16 mouse cellular contexts compared by ENCODE assay signal in genomic region chr6:48432893-48433816, GRCm38 (mm10). TPM values are rescaled to one million over a fixed set of nuclear protein-coding genes. Genes with fewer than 3 reads are reported as not detected.
DNase-seq lines count a peak whose midpoint lies in the region; ATAC-seq lines count a peak whose summit lies in the region.
"Had no signal": no experiment of that assay in that cellular context is flagged by ENCODE, and none has a peak within 500 bp of the region (broad histone marks: within the 10 kb centered on the region; RNA-seq: fewer than 3 reads in every experiment).

No protein-coding gene starts in this region.

- no peaks in the 10 kb centered on the region for H3K4me1 ChIP-seq in embryonic facial prominence, embryonic 11.5 days (ENCODE audit: control insufficient read depth, insufficient read depth, low read length)
- H3K4me1 ChIP-seq in lung, embryonic 16.5 days (replicated peaks; ENCODE audit: control insufficient read depth, insufficient read depth, low read length), result peaks cover 35% of the 10 kb centered on the region
- peaks cover 1% of the 10 kb centered on the region for H3K4me1 ChIP-seq in midbrain, embryonic 11.5 days (ENCODE audit: control insufficient read depth, insufficient read depth, low read length)
- H3K4me1 ChIP-seq in forebrain, embryonic 12.5 days, result peaks cover 6% of the 10 kb centered on the region; the same call in 1 of the 2 replicates

- ATAC-seq in embryonic facial prominence, embryonic 11.5 days (replicated peaks; ENCODE audit: insufficient number of reproducible peaks, low FRiP score, low TSS enrichment, low read depth), result 0 out of 2 replicates have a peak, but pooled peaks have one; percentile 36
- ATAC-seq in granulocyte monocyte progenitor cell, adult 5-6 weeks (replicated peaks; ENCODE audit: poor library complexity, severe bottlenecking), result peak; percentile 60
- ATAC-seq in lung, embryonic 16.5 days (ENCODE audit: low read depth), result peak; percentile 63
- ATAC-seq in midbrain, embryonic 11.5 days (ENCODE audit: low FRiP score), result no peak
- no peak for ATAC-seq in forebrain, embryonic 12.5 days (ENCODE audit: low FRiP score)
- no peak; the same call in 1 of the 2 replicates for ATAC-seq in frontal cortex, adult (ENCODE audit: low TSS enrichment)
- ATAC-seq: midbrain, embryonic 13.5 days had no signal

- H3K36me3 ChIP-seq in embryonic facial prominence, embryonic 11.5 days (replicated peaks; ENCODE audit: control insufficient read depth, insufficient read depth, low read depth, low read length), result peaks cover 2% of the 10 kb centered on the region; the same call in 1 of the 2 replicates
- peaks cover 12% of the 10 kb centered on the region for H3K36me3 ChIP-seq in lung, embryonic 16.5 days (ENCODE audit: control insufficient read depth, insufficient read depth, low read length)
- no peaks in the 10 kb centered on the region for H3K36me3 ChIP-seq in midbrain, embryonic 11.5 days (ENCODE audit: control insufficient read depth, insufficient read depth, low read length)
- H3K36me3 ChIP-seq in forebrain, embryonic 12.5 days (replicated peaks), result peaks cover 13% of the 10 kb centered on the region

- no peak overlapping the region for H3K9ac ChIP-seq in embryonic facial prominence, embryonic 11.5 days (replicated peaks; ENCODE audit: low read length)
- H3K9ac ChIP-seq in lung, embryonic 16.5 days (ENCODE audit: low read length), result no peak overlapping the region
- no peak overlapping the region for H3K9ac ChIP-seq in midbrain, embryonic 11.5 days (ENCODE audit: low read length)
- no peak overlapping the region for H3K9ac ChIP-seq in forebrain, embryonic 12.5 days
- H3K9ac ChIP-seq: hindbrain, embryonic 13.5 days; liver, embryonic 14.5 days; midbrain, embryonic 13.5 days; neural tube, embryonic 12.5 days had no signal

- no peak overlapping the region for H3K4me3 ChIP-seq in embryonic facial prominence, embryonic 11.5 days (ENCODE audit: low read depth, low read length)
- no peak overlapping the region for H3K4me3 ChIP-seq in lung, embryonic 16.5 days (ENCODE audit: low read length)
- no peak overlapping the region for H3K4me3 ChIP-seq in midbrain, embryonic 11.5 days (ENCODE audit: low read depth, low read length)
- no peak overlapping the region for H3K4me3 ChIP-seq in forebrain, embryonic 12.5 days (replicated peaks)
- H3K4me3 ChIP-seq: erythroblast, embryonic 14.5 days; hindbrain, embryonic 13.5 days; left cerebral cortex, adult 2 months; midbrain, embryonic 13.5 days; neural tube, embryonic 12.5 days had no signal

- 61% methylated on average over 12 of the region's 12 CpGs for WGBS in embryonic facial prominence, embryonic 11.5 days
- WGBS in lung, embryonic 16.5 days, result 23% methylated on average over 12 of the region's 12 CpGs
- WGBS in midbrain, embryonic 11.5 days, result 65% methylated on average over 12 of the region's 12 CpGs
- WGBS in forebrain, embryonic 12.5 days, result 74% methylated on average over 12 of the region's 12 CpGs

- H3K27me3 ChIP-seq in embryonic facial prominence, embryonic 11.5 days (ENCODE audit: control insufficient read depth, insufficient read depth, low read length), result peaks cover 4% of the 10 kb centered on the region
- no peaks in the 10 kb centered on the region for H3K27me3 ChIP-seq in lung, embryonic 16.5 days (ENCODE audit: control insufficient read depth, insufficient read depth, low read depth, low read length)
- H3K27me3 ChIP-seq in midbrain, embryonic 11.5 days (ENCODE audit: control insufficient read depth, insufficient read depth, low read length), result peaks cover 14% of the 10 kb centered on the region
- peaks cover 15% of the 10 kb centered on the region for H3K27me3 ChIP-seq in forebrain, embryonic 12.5 days

- peak; percentile 34 to 42 for DNase-seq in kidney, adult 8-10 months
- no peak for DNase-seq in kidney, postnatal 10 days
- peak; percentile 35 for DNase-seq in embryonic facial prominence, embryonic 11.5 days (ENCODE audit: low spot score)
- no peak for DNase-seq in midbrain, embryonic 11.5 days (ENCODE audit: low spot score, missing footprints)
- DNase-seq: adrenal gland, postnatal 25 days; cerebellum, adult 18-20 months had no signal

- no peaks in the 10 kb centered on the region for H3K9me3 ChIP-seq in embryonic facial prominence, embryonic 11.5 days (replicated peaks; ENCODE audit: control insufficient read depth, low read length)
- no peaks in the 10 kb centered on the region for H3K9me3 ChIP-seq in lung, embryonic 16.5 days (ENCODE audit: control insufficient read depth, low read length)
- H3K9me3 ChIP-seq in midbrain, embryonic 11.5 days (ENCODE audit: control insufficient read depth, low read length), result no peaks in the 10 kb centered on the region
- H3K9me3 ChIP-seq in forebrain, embryonic 12.5 days, result no peaks in the 10 kb centered on the region
- H3K9me3 ChIP-seq: hindbrain, embryonic 13.5 days; midbrain, embryonic 13.5 days; neural tube, embryonic 12.5 days had no signal

- H3K4me2 ChIP-seq in embryonic facial prominence, embryonic 11.5 days (ENCODE audit: low read depth, low read length), result no peak overlapping the region
- H3K4me2 ChIP-seq in lung, embryonic 16.5 days (ENCODE audit: low read depth, low read length), result peak overlapping the region; percentile 31; the same call in 1 of the 2 replicates
- no peak overlapping the region for H3K4me2 ChIP-seq in midbrain, embryonic 11.5 days
- no peak overlapping the region for H3K4me2 ChIP-seq in forebrain, embryonic 12.5 days
- H3K4me2 ChIP-seq: hindbrain, embryonic 13.5 days; midbrain, embryonic 13.5 days; neural tube, embryonic 12.5 days had no signal

- no peak overlapping the region for H3K27ac ChIP-seq in embryonic facial prominence, embryonic 11.5 days (replicated peaks; ENCODE audit: low read depth, low read length)
- H3K27ac ChIP-seq in lung, embryonic 16.5 days (ENCODE audit: low read length), result peak overlapping the region; percentile 55
- H3K27ac ChIP-seq in midbrain, embryonic 11.5 days (ENCODE audit: low read depth, low read length), result no peak overlapping the region
- no peak overlapping the region for H3K27ac ChIP-seq in forebrain, embryonic 12.5 days
- H3K27ac ChIP-seq: hindbrain, embryonic 13.5 days; left cerebral cortex, adult 2 months; liver, embryonic 14.5 days; midbrain, embryonic 13.5 days; neural tube, embryonic 12.5 days had no signal

RNA-seq across cellular contexts. Expression of gene Zfp467, which starts 12.5 kb away (rescaled TPM):
- polyA plus RNA-seq in embryonic facial prominence, embryonic 11.5 days (2014; fragmentation: Nextera tagmentation; extraction: Ambion mirVana), result 16.6 and 17.1 TPM in 2 replicates
- 3.0 and 6.3 TPM in 2 replicates for total RNA-seq in granulocyte monocyte progenitor cell, adult 5-6 weeks (2014; fragmentation: Nextera tagmentation)
- total RNA-seq in granulocyte monocyte progenitor cell, adult 5-6 weeks (2017), result 0.57 and 3.1 TPM in 2 replicates
- 21.0 and 22.6 TPM in 2 replicates for polyA plus RNA-seq in lung, embryonic 16.5 days (2015; fragmentation: Nextera tagmentation; extraction: Ambion mirVana)
- 12.7 and 14.3 TPM in 2 replicates for polyA plus RNA-seq in midbrain, embryonic 11.5 days (2014; fragmentation: Nextera tagmentation; extraction: Ambion mirVana)
- 22.1 and 22.7 TPM in 2 replicates for polyA plus RNA-seq in forebrain, embryonic 12.5 days (2016; fragmentation: Nextera tagmentation; extraction: Ambion mirVana)

RNA-seq across cellular contexts. Expression of gene Sspo, which starts 14.9 kb away (rescaled TPM):
- 0.33 and 0.36 TPM in 2 replicates for polyA plus RNA-seq in embryonic facial prominence, embryonic 11.5 days (2014; fragmentation: Nextera tagmentation; extraction: Ambion mirVana)
- total RNA-seq in granulocyte monocyte progenitor cell, adult 5-6 weeks (2014; fragmentation: Nextera tagmentation), result not detected in 2 replicates
- not detected in 2 replicates for total RNA-seq in granulocyte monocyte progenitor cell, adult 5-6 weeks (2017)
- polyA plus RNA-seq in lung, embryonic 16.5 days (2015; fragmentation: Nextera tagmentation; extraction: Ambion mirVana), result 0.14 and 0.36 TPM in 2 replicates
- 0.10 and 0.23 TPM in 2 replicates for polyA plus RNA-seq in midbrain, embryonic 11.5 days (2014; fragmentation: Nextera tagmentation; extraction: Ambion mirVana)
- 0.40 and 0.53 TPM in 2 replicates for polyA plus RNA-seq in forebrain, embryonic 12.5 days (2016; fragmentation: Nextera tagmentation; extraction: Ambion mirVana)
- polyA plus RNA-seq: erythroblast, embryonic 14.5 days had no signal

RNA-seq across cellular contexts. Expression of gene Krba1, which starts 37.8 kb away (rescaled TPM):
- polyA plus RNA-seq in embryonic facial prominence, embryonic 11.5 days (2014; fragmentation: Nextera tagmentation; extraction: Ambion mirVana), result 18.4 and 19.8 TPM in 2 replicates
- 2.7 and 6.7 TPM in 2 replicates for total RNA-seq in granulocyte monocyte progenitor cell, adult 5-6 weeks (2014; fragmentation: Nextera tagmentation)
- 0.98 and 1.8 TPM in 2 replicates for total RNA-seq in granulocyte monocyte progenitor cell, adult 5-6 weeks (2017)
- polyA plus RNA-seq in lung, embryonic 16.5 days (2015; fragmentation: Nextera tagmentation; extraction: Ambion mirVana), result 20.4 and 20.7 TPM in 2 replicates
- 15.2 and 16.6 TPM in 2 replicates for polyA plus RNA-seq in midbrain, embryonic 11.5 days (2014; fragmentation: Nextera tagmentation; extraction: Ambion mirVana)
- 27.2 and 28.1 TPM in 2 replicates for polyA plus RNA-seq in forebrain, embryonic 12.5 days (2016; fragmentation: Nextera tagmentation; extraction: Ambion mirVana)

Comparison
In these comparisons a context has a peak if more than half of its experiments do, and no peak if none do; other contexts are left out.
1. DNase-seq: peak in kidney, adult 8-10 months (2 of 2) and embryonic facial prominence, embryonic 11.5 days (single experiment); none in kidney, postnatal 10 days (single experiment) and midbrain, embryonic 11.5 days (single experiment).
2. ATAC-seq: peak in embryonic facial prominence, embryonic 11.5 days (single experiment), granulocyte monocyte progenitor cell, adult 5-6 weeks (single experiment) and lung, embryonic 16.5 days (single experiment); none in midbrain, embryonic 11.5 days (single experiment), forebrain, embryonic 12.5 days (single experiment) and frontal cortex, adult (single experiment).